Mouse (Mus musculus) limb, embryonic 14.5 days (tissue): ENCODE data around the gene Sel1l3. TPM values are rescaled to one million over a fixed set of nuclear protein-coding genes. Genes with fewer than 3 reads are reported as not detected.

Experiments
- ATAC-seq: fragments of 200-750 bp; cut with Nextera tagmentation; 2 replicates; pipeline ENCODE4 v1.8.0; 2017; ENCODE audit warnings: low read depth, moderate number of reproducible peaks, moderate TSS enrichment; ENCODE audit not compliant: low FRiP score
- DNase-seq: peaks from one replicate; pipeline ENCODE4 v3.0.0-alpha.2; 2015; ENCODE audit warnings: low spot score
- H3K27ac ChIP-seq: fragments of 300-500 bp; sonication (generic); replicated peaks from 2 replicates; pipeline ENCODE4 v1.5.1; 2014; ENCODE audit warnings: low read depth, mild to moderate bottlenecking, low read length, moderate library complexity, mixed read lengths
- H3K27me3 ChIP-seq: fragments of 300-500 bp; sonication (generic); 2 replicates; pipeline ENCODE4 v1.6.1; 2014; ENCODE audit warnings: low read length, mixed read lengths; ENCODE audit not compliant: control insufficient read depth, insufficient read depth
- H3K36me3 ChIP-seq: fragments of 300-500 bp; sonication (generic); 2 replicates; pipeline ENCODE4 v1.6.1; 2014; ENCODE audit warnings: mild to moderate bottlenecking, low read length, moderate library complexity, mixed read lengths; ENCODE audit not compliant: control insufficient read depth, insufficient read depth
- H3K4me1 ChIP-seq: fragments of 300-500 bp; sonication (generic); 2 replicates; pipeline ENCODE4 v1.6.1; 2014; ENCODE audit warnings: antibody characterized with exemption, low read length, mixed read lengths; ENCODE audit not compliant: control insufficient read depth, insufficient read depth
- H3K4me2 ChIP-seq: fragments of 300-500 bp; sonication (generic); replicated peaks from 2 replicates; pipeline ENCODE4 v1.6.1; 2014; ENCODE audit warnings: low read depth, mild to moderate bottlenecking, low read length, moderate library complexity; ENCODE audit not compliant: severe bottlenecking
- H3K4me3 ChIP-seq: fragments of 300-500 bp; sonication (generic); replicated peaks from 2 replicates; pipeline ENCODE4 v1.5.1; 2014; ENCODE audit warnings: low read length
- H3K9ac ChIP-seq: fragments of 300-500 bp; sonication (generic); 2 replicates; pipeline ENCODE4 v1.6.1; 2014; ENCODE audit warnings: mild to moderate bottlenecking, low read depth, low read length, moderate library complexity; ENCODE audit not compliant: severe bottlenecking
- H3K9me3 ChIP-seq: fragments of 300-500 bp; sonication (generic); 2 replicates; pipeline ENCODE4 v1.6.1; 2016; ENCODE audit warnings: low read length; ENCODE audit not compliant: control insufficient read depth
- POLR2A ChIP-seq: fragments of 200-500 bp; IDR thresholded peaks from 2 replicates; pipeline ENCODE4 v1.8.0; 2012; ENCODE audit warnings: inconsistent platforms, mild to moderate bottlenecking, moderate library complexity, borderline replicate concordance; ENCODE audit not compliant: insufficient read depth, insufficient read length; ENCODE audit errors: extremely low read depth
- WGBS: fragments of 180-500 bp; shearing (Covaris S2); extraction: QIAGEN DNeasy Blood & Tissue Kit; methylation state at CpG from one replicate; pipeline ENCODE4 v1.1.7; 2014; 5-methylcytosine and 5-hydroxymethylcytosine counted together
- polyA plus RNA-seq, 2 experiments: library from polyadenylated mRNA; depleted of rRNA in 1 of 2; stranded (reverse) in 1 of 2; unstranded in 1 of 2; fragments of >200 nt; fragmentation: Nextera tagmentation in 1 of 2; extraction: Ambion mirVana in 1 of 2; gene quantifications; 2 replicates each; pipeline versions ENCODE4 v1.2.1 to v1.2.3; 2012 to 2014

The Sel1l3 gene
- polyA plus RNA-seq, 2 experiments = 3.6 to 4.6 TPM

DNA sequence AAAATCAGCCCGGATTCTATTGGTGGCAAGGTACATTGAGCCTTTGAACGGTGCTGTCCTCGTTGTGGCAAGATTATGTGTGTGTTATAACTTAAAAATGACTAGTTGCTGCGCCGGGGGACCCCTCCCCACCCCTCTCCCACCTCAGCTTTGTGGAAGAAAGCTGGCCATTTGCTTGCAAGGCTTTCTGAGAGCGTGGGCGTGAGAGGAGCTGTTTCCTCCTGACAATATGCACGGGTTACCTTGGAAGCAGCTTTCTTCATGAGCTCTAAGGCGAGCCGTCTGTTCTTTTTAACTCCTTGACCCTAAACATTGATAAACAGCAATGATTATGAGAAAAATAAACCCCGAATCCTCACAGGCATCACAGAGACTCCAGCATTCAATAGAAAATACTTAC is 74.2 kb downstream of the Sel1l3 start:
- Histone ChIP-seq H3K27ac (no peak overlapping the region), H3K4me1 (no peaks in the 10 kb centered on the region), H3K9ac (no peak overlapping the region), H3K9me3 (no peaks in the 10 kb centered on the region), H3K4me3 (no peak overlapping the region), H3K36me3 (no peaks in the 10 kb centered on the region), H3K27me3 (no peaks in the 10 kb centered on the region), H3K4me2 (no peak overlapping the region)
- TF ChIP-seq POLR2A = no peak
- ATAC-seq (no peak), DNase-seq (no peak)
- WGBS = 45% methylated on average over 11 of the region's 11 CpGs

DNA sequence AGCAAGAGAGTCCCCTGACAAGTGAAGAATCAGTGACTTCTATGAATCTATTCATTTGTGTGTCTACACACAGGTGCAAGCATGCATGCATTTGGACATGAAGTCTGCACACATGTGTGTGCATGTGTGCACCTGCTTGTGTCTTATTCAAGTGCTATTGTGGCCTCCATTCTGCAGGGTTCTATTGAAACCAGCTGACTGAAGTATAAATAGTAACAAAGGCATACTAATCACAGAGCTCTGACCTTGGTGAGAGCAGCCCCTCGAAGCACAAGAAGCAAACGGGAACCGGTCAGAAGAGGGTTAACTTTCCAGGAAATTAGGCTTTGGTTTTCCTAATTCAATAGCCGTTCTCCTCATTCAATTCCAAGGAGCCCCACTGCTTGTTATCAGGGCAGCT is 74.6 kb downstream of the Sel1l3 start:
- WGBS = 40% methylated on average over 4 of the region's 4 CpGs
- Histone ChIP-seq H3K4me3 (no peak overlapping the region), H3K27ac (no peak overlapping the region), H3K4me2 (no peak overlapping the region), H3K27me3 (no peaks in the 10 kb centered on the region), H3K9ac (no peak overlapping the region), H3K36me3 (no peaks in the 10 kb centered on the region), H3K9me3 (no peaks in the 10 kb centered on the region), H3K4me1 (no peaks in the 10 kb centered on the region)
- DNase-seq (no peak), ATAC-seq (no peak)
- no peak for TF ChIP-seq POLR2A

DNA sequence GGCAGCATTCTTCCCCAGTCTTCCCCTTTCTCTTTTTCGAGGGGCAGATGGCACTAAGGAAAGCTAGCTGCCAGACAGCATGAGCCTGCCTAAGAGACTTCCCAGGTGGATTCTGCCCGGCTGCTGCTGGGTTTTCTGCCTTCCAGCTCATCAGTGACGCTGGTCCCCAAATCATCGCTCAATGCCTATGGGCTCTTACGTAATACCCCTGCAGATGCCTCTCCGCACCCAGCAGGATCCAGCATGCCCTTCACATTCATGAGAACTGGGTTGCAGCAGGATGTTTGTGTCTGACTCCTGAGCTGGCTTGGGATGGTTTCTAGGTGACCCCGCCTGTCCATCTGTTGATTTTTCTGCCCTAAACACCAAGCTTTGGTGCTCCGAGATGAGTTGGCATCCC is 75.7 kb downstream of the Sel1l3 start:
- DNase-seq = no peak
- Histone ChIP-seq H3K27ac (no peak overlapping the region), H3K4me1 (no peaks in the 10 kb centered on the region), H3K4me3 (no peak overlapping the region), H3K9me3 (no peaks in the 10 kb centered on the region), H3K4me2 (no peak overlapping the region), H3K27me3 (no peaks in the 10 kb centered on the region), H3K36me3 (no peaks in the 10 kb centered on the region), H3K9ac (no peak overlapping the region)
- no peak for ATAC-seq
- 84% methylated on average over 8 of the region's 8 CpGs for WGBS
- no peak for TF ChIP-seq POLR2A

GRCm38 (mm10) chr5:53135984-53136383 is 77.7 kb downstream of the Sel1l3 start:
- 73% methylated on average over 8 of the region's 8 CpGs for WGBS
- no peaks in the 10 kb centered on the region for H3K9me3 ChIP-seq
- H3K4me2 ChIP-seq = no peak overlapping the region
- H3K27me3 ChIP-seq = no peaks in the 10 kb centered on the region
- H3K4me1 ChIP-seq = no peaks in the 10 kb centered on the region
- H3K9ac ChIP-seq = no peak overlapping the region
- DNase-seq (no peak), ATAC-seq (no peak)
- no peak overlapping the region for H3K27ac ChIP-seq
- TF ChIP-seq POLR2A = no peak
- no peaks in the 10 kb centered on the region for H3K36me3 ChIP-seq
- H3K4me3 ChIP-seq = no peak overlapping the region

DNA sequence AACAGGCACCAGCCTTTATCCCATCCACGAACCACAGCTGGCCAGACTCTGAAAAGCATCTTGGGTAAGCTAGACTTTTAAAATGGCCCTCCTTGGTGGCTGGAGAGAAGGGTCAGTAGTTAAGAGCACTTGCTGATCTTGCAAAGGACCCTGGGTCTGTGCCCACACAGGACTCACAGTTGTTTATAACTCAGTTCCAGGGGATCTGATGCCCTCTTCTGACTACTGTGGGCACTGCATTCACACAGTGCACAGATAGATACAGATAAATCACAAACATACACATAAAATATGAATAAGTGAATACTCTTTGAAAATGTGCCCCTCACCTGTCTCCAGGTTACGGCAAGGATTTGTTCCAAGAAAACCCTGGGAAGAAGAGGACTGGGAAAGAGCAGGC is 79.7 kb downstream of the Sel1l3 start:
- H3K36me3 ChIP-seq = no peaks in the 10 kb centered on the region
- no peaks in the 10 kb centered on the region for H3K27me3 ChIP-seq
- no peak overlapping the region for H3K4me2 ChIP-seq
- ATAC-seq = no peak
- no peak overlapping the region for H3K9ac ChIP-seq
- H3K4me1 ChIP-seq = no peaks in the 10 kb centered on the region
- no peaks in the 10 kb centered on the region for H3K9me3 ChIP-seq
- DNase-seq = no peak
- WGBS = 92% methylated on average over 2 of the region's 2 CpGs
- H3K27ac ChIP-seq = no peak overlapping the region
- TF ChIP-seq POLR2A = no peak
- no peak overlapping the region for H3K4me3 ChIP-seq

- no peaks in the 10 kb centered on the region for H3K9me3 ChIP-seq
- no peak for DNase-seq
- no peaks in the 10 kb centered on the region for H3K4me1 ChIP-seq
- no peaks in the 10 kb centered on the region for H3K36me3 ChIP-seq
- H3K4me2 ChIP-seq = no peak overlapping the region
- TF ChIP-seq POLR2A = no peak
- H3K27me3 ChIP-seq = no peaks in the 10 kb centered on the region
- 44% methylated on average over 4 of the region's 4 CpGs for WGBS
- no peak overlapping the region for H3K9ac ChIP-seq
- H3K4me3 ChIP-seq = no peak overlapping the region
- H3K27ac ChIP-seq = no peak overlapping the region
- ATAC-seq = no peak
These were observed 89.0 kb downstream of the Sel1l3 start for GRCm38 (mm10) chr5:53124701-53125100.
